Mouse (Mus musculus) T-helper 1 cell (primary cell): ENCODE measurements at regions not wholly inside any gene's neighbourhood (a gene's known extent, or its start where the extent isn't known, plus 50 kb on each side); places are given as distances from the start of the nearest gene placed in this dataset.

Experiments
- in situ Hi-C: fragments of 300-600 bp; cut with MboI, MseI; formaldehyde crosslinking; loops from one replicate; pipeline ENCODE4 v1.15.1; 2025; ENCODE audit warnings: high pct_unique_total_duplicates

- in situ Hi-C loops, result no loop called here
These were observed 252.7 kb upstream of the Dnajc24 start for GRCm38 (mm10) chr2:106256012-106256411.

- in situ Hi-C loops, result no loop called here
These were observed 231.0 kb upstream of the Dnajc24 start for GRCm38 (mm10) chr2:106234358-106234757.

DNA sequence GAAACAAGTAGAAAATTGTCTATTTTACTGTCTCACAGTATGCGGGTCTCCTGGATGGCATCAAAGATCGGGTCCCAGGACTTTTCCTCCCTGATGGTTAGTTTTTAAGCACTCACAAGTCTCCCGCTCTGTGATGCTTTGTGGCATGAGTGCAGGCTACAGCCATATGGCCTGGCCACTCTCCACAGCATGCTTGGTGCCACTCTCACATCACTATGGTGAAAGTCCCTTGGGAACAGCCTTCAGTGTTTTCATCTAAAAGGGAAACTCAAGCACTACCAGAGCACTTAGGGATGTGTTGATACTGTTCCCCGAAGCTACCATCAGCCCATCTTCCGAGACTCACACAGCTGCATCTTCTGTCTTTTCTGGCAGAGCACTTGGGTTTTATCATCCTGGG, 227.8 kb upstream of the Dnajc24 start:
- in situ Hi-C loops, result no loop called here

DNA sequence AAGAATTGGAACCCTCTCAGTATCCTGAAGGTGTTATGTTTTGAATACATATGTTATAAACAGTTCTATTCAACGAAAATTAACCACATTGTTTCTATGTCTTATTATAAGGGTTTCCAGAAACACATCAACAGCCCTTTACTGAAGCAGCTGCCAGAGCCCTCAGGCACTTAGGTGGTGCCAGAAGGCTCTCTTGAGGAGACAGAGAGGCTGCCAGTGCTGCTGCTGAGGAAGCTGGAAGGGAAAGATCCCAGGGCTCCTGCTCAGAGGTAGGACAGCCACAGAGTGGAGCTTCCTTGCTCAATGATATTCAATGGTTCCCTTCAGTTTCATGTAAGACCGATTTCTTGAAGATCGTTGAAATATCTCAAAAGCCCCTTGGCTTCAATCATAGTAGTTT, 226.7 kb upstream of the Dnajc24 start:
- in situ Hi-C loops, result no loop called here

DNA sequence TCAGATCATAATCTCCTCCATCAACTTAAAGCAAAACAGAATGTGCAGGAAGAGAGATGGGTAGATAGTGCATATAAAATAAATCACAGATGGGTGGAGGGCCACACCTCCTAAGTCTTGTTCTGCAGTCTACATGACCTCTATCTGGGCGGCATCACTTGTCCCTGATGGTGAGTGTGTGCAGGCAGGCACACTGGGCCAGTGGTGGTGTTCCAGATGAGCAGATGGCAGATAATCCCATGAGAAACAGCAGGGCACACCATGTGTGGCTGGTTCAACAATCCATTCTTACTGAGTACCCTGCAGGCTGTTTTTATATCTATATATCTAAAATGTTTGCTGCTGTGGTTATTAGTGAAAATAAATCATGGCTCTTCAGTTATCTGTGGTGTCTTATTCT, 224.9 kb upstream of the Dnajc24 start:
- in situ Hi-C loops, result loop anchor here (10.0 kb wide), 1 partner anchor 797 kb away; no protein-coding TSS in a partner anchor

GRCm38 (mm10) chr2:106216169-106216568, 212.8 kb upstream of the Dnajc24 start:
- in situ Hi-C loops, result loop anchor here (25.0 kb wide), 1 partner anchor 904 kb away; no protein-coding TSS in a partner anchor

GRCm38 (mm10) chr2:106213740-106214139, 210.4 kb upstream of the Dnajc24 start:
- in situ Hi-C loops, result loop anchor here (25.0 kb wide), 1 partner anchor 901 kb away; no protein-coding TSS in a partner anchor

- in situ Hi-C loops, result loop anchor here (25.0 kb wide), 1 partner anchor 898 kb away; no protein-coding TSS in a partner anchor
These were observed 207.4 kb upstream of the Dnajc24 start for GRCm38 (mm10) chr2:106210773-106211172.

- in situ Hi-C loops, result loop anchor here (25.0 kb wide), 1 partner anchor 897 kb away; no protein-coding TSS in a partner anchor
These were observed 205.5 kb upstream of the Dnajc24 start for GRCm38 (mm10) chr2:106208767-106209250.

GRCm38 (mm10) chr2:106200130-106200529, 196.8 kb upstream of the Dnajc24 start:
- in situ Hi-C loops, result loop anchor here (25.0 kb wide), 1 partner anchor 888 kb away; no protein-coding TSS in a partner anchor

DNA sequence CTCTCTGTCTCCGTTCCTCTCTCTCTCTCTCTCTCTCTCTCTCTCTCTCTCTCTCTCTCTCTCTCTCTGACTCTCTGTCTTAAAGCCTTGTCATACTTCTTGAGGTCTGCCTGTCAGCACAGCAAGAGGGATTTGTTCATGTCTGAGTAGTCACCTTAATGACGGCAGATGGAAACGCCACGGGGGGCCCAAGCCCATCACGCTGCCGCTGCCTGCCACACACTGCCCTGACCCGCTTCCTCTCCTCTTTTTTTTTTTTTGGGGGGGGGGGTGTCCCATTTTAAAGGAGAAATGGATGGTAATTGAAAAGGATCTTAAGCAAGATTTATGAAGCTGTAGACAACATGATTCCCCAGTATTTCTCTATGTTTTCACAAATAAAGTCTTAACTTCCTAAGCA, 191.8 kb upstream of the Dnajc24 start:
- in situ Hi-C loops, result no loop called here

- in situ Hi-C loops, result no loop called here
These were observed 191.1 kb upstream of the Dnajc24 start for GRCm38 (mm10) chr2:106194369-106195023.

DNA sequence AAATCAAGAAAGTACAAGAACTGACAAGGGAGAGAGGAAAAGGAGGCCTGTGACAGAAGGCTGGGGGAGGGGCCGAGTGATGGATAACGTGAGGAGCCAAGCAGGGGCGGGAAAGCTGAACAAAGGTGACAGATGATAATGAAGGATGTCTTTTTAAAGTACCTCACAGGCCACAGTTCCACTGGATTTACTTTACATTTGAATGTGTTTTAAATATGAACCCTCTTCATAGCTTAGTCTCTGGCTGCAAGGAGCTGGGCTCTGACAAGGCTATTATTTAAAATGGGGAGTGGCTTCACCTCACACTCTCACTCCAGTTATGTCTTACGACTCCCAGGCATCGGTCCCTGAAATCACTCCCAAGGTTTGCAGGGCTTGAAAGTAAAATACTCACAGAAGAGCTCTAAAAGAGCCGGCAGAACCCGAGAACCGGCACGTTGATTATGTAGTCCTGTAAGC, 190.6 kb upstream of the Dnajc24 start:
- in situ Hi-C loops, result no loop called here

DNA sequence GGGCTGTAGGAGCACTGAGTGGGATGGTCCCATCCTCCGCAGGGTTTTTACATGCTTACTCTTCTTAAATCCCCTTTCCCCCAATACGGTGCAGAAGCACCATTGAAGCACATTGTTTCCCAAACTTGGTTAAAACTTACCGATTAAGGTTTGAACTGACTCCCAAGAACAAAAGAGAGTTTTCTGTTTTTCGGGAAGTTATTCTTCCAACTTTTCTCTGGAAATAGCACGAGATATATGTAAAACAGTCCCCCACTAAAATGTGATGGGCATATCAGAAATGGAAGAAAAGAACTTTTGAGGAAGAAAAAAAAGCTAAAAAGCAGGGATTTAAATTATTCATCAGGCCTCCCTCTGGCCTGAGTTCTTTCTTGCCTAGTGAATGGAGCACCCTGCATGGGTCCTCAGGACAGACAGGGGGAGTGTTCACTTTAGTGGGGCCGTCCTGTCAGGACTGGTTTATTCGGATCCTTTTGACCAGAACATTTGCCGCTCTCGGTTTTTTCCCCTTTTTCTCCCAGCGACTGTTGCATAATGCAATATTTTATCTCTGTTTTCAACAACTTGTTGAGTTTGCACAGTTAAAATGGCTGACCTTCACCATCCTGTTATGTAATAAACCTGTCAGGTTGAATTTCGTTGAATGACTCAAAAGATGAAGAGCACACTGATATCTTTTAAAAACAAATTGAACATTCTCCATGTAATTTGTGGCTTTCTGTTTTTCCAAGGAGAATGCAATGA, 187.4 kb upstream of the Dnajc24 start:
- in situ Hi-C loops, result no loop called here

- in situ Hi-C loops, result no loop called here
These were observed 180.3 kb upstream of the Dnajc24 start for GRCm38 (mm10) chr2:106183651-106184050.

DNA sequence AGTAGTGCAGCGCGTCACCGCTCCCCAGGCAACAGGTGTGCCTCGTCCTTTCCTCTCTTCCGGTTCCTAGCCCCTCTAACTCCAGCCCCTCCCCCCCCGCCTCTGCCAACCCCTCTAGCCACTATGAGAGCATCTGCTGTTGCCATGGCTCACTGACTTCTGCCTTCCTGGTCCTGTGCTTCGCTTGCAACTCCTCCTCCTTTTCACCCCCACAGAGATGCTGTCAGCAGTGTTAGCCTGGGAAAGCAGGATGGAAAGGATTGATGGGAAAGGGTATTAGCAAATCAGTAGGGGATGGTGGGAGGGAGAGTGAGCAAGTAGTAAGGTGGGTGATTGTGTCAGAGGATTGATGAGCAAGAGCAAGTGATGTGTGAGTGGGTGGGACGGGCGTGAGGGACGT, 178.7 kb upstream of the Dnajc24 start:
- in situ Hi-C loops, result no loop called here

- in situ Hi-C loops, result no loop called here
These were observed 159.3 kb upstream of the Dnajc24 start for GRCm38 (mm10) chr2:106162681-106163080.

DNA sequence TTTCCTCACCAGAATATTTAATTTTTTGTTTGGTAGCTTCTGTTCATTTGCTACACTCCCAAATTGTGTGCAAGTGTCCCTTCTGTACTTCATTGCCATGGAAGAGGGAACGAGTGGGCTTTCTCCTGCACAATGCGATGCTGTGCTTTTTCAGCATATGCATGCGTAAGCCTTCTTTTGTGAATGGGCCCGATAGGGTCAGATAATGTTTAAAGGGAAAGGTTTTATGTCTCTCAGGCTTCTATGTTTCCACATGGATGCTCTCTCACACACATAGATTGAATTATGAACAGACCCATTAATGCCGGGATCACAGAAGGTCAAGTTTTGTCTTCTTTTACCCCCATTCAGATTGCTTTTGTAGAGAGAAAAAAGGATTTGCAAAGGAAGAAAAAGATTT, 158.5 kb upstream of the Dnajc24 start:
- in situ Hi-C loops, result no loop called here

DNA sequence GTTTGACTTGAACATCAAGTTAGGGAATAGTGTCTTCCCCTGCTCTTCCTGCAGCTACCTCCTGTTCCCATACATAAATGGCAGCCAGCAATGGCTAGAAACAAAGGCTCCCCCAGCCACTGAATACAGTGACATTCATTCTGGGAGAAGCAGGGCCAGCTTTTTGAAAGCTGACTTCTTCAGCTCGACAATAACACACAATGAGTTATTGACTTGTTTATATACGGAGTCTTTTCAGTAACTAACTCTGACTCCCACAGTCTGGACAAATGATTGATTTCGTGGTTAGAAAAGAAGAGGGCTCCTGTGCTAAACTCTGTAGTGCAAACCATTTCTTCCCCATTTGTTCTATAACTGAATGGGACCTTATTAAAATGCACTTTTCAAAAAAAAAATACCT, 146.4 kb upstream of the Dnajc24 start:
- in situ Hi-C loops, result no loop called here

- in situ Hi-C loops, result no loop called here
These were observed 137.6 kb upstream of the Dnajc24 start for GRCm38 (mm10) chr2:106140931-106141330.

GRCm38 (mm10) chr2:106101002-106101401, 97.7 kb upstream of the Dnajc24 start:
- in situ Hi-C loops, result no loop called here

- in situ Hi-C loops, result loop anchor here (25.0 kb wide), 1 partner anchor 574 kb away; no protein-coding TSS in a partner anchor
These were observed 82.8 kb upstream of the Dnajc24 start for GRCm38 (mm10) chr2:106086121-106086520.
